Mouse (Mus musculus) embryonic fibroblast, embryonic 13.5 days (primary cell): Measurements from ENCODE around the gene Prkag2. TPM values are rescaled to one million over a fixed set of nuclear protein-coding genes. Genes with fewer than 3 reads are reported as not detected.

ENCODE experiments used
- H3K27ac ChIP-seq: 2 replicates; pipeline ENCODE4 v1.5.1; 2012; ENCODE audit warnings: low read length, control low read depth, inconsistent platforms; ENCODE audit not compliant: insufficient read depth
- H3K4me1 ChIP-seq: 2 replicates; pipeline ENCODE4 v1.6.1; 2011; ENCODE audit warnings: low read length; ENCODE audit not compliant: control insufficient read depth, insufficient read depth
- H3K4me3 ChIP-seq: 2 replicates; pipeline ENCODE4 v1.5.1; 2011; ENCODE audit warnings: mild to moderate bottlenecking, control low read depth, low read length; ENCODE audit not compliant: insufficient read depth
- CTCF ChIP-seq: IDR thresholded peaks from 2 replicates; pipeline ENCODE4 v1.5.1; 2011; ENCODE audit warnings: mild to moderate bottlenecking, control low read depth, low read length, moderate library complexity, borderline replicate concordance; ENCODE audit not compliant: insufficient read depth
- POLR2A ChIP-seq: IDR thresholded peaks from 2 replicates; pipeline ENCODE4 v1.6.1; 2011; ENCODE audit warnings: low read depth, mild to moderate bottlenecking, control low read depth, low read length, moderate library complexity
- polyA plus RNA-seq: library from polyadenylated mRNA; stranded (reverse); fragments of >200 nt; gene quantifications from 2 replicates; pipeline ENCODE4 v1.2.4, GENCODE M21; 2011; ENCODE audit warnings: low read depth; ENCODE audit not compliant: missing spikeins, insufficient read length

Prkag2 gene
- polyA plus RNA-seq, 1 experiment: 39.6 TPM

DNA sequence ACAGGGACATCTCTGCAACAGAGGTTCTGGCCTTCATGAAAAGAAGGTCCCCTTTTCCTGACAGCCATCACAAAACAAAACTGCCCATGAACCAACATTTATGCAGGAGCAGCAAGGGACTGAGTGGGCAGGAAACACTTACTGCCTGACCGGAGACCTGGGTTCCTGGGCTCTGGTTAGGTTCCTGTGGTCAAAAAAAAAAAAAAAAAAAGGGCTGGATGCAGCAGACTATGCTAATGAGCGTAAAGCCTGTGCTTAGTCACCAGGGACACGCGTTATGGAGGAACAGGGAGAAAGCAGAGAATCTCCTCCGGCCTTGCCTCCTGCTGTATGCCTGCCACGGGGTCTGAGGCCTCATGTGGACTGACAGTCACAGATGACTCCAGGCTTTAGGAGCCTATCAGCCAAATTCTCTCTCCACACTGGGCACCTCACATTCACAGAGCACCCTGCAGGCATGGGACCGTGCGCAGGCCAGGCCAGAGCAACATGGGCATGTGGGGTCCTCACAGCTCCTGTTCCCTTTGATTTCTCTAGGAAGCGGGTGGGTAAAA lies 126.7 kb downstream of the Prkag2 start:
- no peak overlapping the region for H3K27ac ChIP-seq
- TF ChIP-seq POLR2A (no peak), CTCF (no peak)
- peaks cover 8% of the 10 kb centered on the region for H3K4me1 ChIP-seq
- no peak overlapping the region for H3K4me3 ChIP-seq

GRCm38 (mm10) chr5:24973228-24973627 lies 127.2 kb downstream of the Prkag2 start:
- Histone ChIP-seq H3K4me3 (no peak overlapping the region), H3K4me1 (peaks cover 8% of the 10 kb centered on the region)
- TF ChIP-seq POLR2A: no peak
- no peak for TF ChIP-seq CTCF

DNA sequence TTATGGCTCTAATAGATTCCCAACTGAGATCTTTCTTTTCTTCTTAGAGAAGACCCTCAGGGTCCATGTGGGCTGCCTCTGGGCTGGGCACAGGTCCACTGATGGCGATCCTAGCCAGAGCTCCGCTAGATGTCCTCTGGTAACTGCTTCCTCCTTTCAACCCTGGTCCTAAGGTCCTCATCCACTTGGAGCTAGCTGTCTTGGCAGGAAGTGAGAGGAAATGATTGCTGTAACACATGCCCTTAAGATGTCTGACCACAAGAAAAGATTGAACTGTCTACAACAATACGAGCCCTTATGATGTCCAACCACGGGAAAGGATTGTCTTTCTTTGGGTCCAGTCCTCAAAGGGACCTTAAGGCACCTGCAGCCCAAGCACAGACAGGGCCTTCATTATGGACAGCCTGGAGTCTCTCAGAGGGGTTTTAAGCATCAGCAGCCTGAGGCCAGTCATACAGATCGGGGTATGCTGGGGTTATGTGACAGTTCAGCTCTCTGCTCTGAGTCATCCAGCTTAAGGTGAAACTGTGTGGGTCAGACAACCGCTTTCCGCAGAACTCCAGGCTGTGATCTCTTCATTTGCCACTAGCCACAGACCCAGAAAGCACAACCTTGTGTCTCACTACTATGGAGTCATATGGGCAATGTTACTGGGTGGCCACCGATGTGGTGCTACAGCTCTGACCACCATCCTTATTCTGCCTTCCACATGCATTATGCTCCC lies 129.7 kb downstream of the Prkag2 start:
- TF ChIP-seq CTCF (no peak), POLR2A (no peak)
- Histone ChIP-seq H3K27ac (no peak overlapping the region), H3K4me1 (peaks cover 8% of the 10 kb centered on the region; the same call in 1 of the 2 replicates), H3K4me3 (no peak overlapping the region)

More at GRCm38 (mm10) chr5:24973228-24973627, 127.2 kb downstream of the Prkag2 start:
- H3K27ac ChIP-seq: no peak overlapping the region

GRCm38 (mm10) chr5:24969241-24969880 lies 131.1 kb downstream of the Prkag2 start:
- H3K4me3 ChIP-seq: no peak overlapping the region
- TF ChIP-seq CTCF (no peak), POLR2A (no peak)
- no peak overlapping the region for H3K27ac ChIP-seq
- peaks cover 8% of the 10 kb centered on the region; the same call in 1 of the 2 replicates for H3K4me1 ChIP-seq

- TF ChIP-seq POLR2A (no peak), CTCF (no peak)
- H3K4me1 ChIP-seq: peaks cover 5% of the 10 kb centered on the region; the same call in 1 of the 2 replicates
- H3K27ac ChIP-seq: no peak overlapping the region
- no peak overlapping the region for H3K4me3 ChIP-seq
Measured at GRCm38 (mm10) chr5:24968792-24969191, 131.7 kb downstream of the Prkag2 start.

GRCm38 (mm10) chr5:24967898-24968535 lies 132.4 kb downstream of the Prkag2 start:
- no peak overlapping the region for H3K4me3 ChIP-seq
- TF ChIP-seq CTCF (no peak), POLR2A (no peak)
- H3K27ac ChIP-seq: no peak overlapping the region
- H3K4me1 ChIP-seq: no peaks in the 10 kb centered on the region

- Histone ChIP-seq H3K4me3 (no peak overlapping the region), H3K27ac (no peak overlapping the region), H3K4me1 (no peaks in the 10 kb centered on the region)
- no peak for TF ChIP-seq POLR2A
- no peak for TF ChIP-seq CTCF
Measured at GRCm38 (mm10) chr5:24963776-24964175, 136.7 kb downstream of the Prkag2 start.

DNA sequence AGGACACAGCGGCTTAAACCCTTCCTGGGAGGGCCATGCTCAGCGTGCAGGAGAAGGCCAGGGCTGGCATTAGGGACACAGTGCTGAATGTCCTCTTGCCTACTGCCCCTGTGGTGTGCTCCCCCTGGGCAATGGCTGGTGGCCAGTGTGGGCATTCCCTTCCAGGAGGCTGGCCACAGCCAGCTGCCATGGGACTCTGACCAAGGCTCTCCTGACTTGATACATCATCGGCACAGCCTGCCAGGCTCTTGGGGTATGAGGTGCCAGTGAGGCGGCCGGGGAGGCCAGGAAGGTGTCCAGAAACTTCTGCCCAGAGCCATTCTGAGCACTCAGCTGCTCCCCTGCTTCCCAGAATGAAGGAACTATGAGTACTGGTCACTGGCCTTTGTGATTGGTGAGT lies 139.7 kb downstream of the Prkag2 start:
- TF ChIP-seq POLR2A (no peak), CTCF (no peak)
- Histone ChIP-seq H3K4me1 (no peaks in the 10 kb centered on the region), H3K4me3 (no peak overlapping the region), H3K27ac (no peak overlapping the region)

GRCm38 (mm10) chr5:24959758-24960157 lies 140.7 kb downstream of the Prkag2 start:
- TF ChIP-seq CTCF (no peak), POLR2A (no peak)
- H3K4me3 ChIP-seq: no peak overlapping the region
- H3K27ac ChIP-seq: no peak overlapping the region
- H3K4me1 ChIP-seq: no peaks in the 10 kb centered on the region
